Mouse (Mus musculus) forebrain, embryonic 11.5 days (tissue): ENCODE measurements around the gene Cotl1. TPM values are rescaled to one million over a fixed set of nuclear protein-coding genes. Genes with fewer than 3 reads are reported as not detected.

Experiments used
- ATAC-seq: fragments of 200-750 bp; cut with Nextera tagmentation; replicated peaks from 2 replicates; pipeline ENCODE4 v1.8.0; 2017; ENCODE audit warnings: moderate TSS enrichment; ENCODE audit not compliant: low FRiP score
- DNase-seq: peaks from one replicate; pipeline ENCODE4 v3.0.0-alpha.2; 2017; ENCODE audit warnings: low spot score
- H3K27ac ChIP-seq: fragments of 300-500 bp; sonication (generic); 2 replicates; pipeline ENCODE4 v1.5.1; 2014; ENCODE audit warnings: low read depth, low read length
- H3K27me3 ChIP-seq: fragments of 300-500 bp; sonication (generic); 2 replicates; pipeline ENCODE4 v1.6.1; 2014; ENCODE audit warnings: mild to moderate bottlenecking, low read length, mixed read lengths; ENCODE audit not compliant: control insufficient read depth, insufficient read depth
- H3K36me3 ChIP-seq: fragments of 300-500 bp; sonication (generic); 2 replicates; pipeline ENCODE4 v1.6.1; 2014; ENCODE audit warnings: mild to moderate bottlenecking, low read length, moderate library complexity, mixed read lengths; ENCODE audit not compliant: control insufficient read depth, insufficient read depth
- H3K4me1 ChIP-seq: fragments of 300-500 bp; sonication (generic); replicated peaks from 2 replicates; pipeline ENCODE4 v1.6.1; 2014; ENCODE audit warnings: low read length, mixed read lengths; ENCODE audit not compliant: control insufficient read depth, insufficient read depth
- H3K4me2 ChIP-seq: fragments of 300-500 bp; sonication (generic); 2 replicates; pipeline ENCODE4 v1.6.1; 2014; ENCODE audit warnings: low read depth, mild to moderate bottlenecking, low read length, moderate library complexity, mixed read lengths; ENCODE audit not compliant: severe bottlenecking
- H3K4me3 ChIP-seq: fragments of 300-500 bp; sonication (generic); 2 replicates; pipeline ENCODE4 v1.5.1; 2014; ENCODE audit warnings: low read depth, low read length
- H3K9ac ChIP-seq: fragments of 300-500 bp; sonication (generic); 2 replicates; pipeline ENCODE4 v1.6.1; 2014; ENCODE audit warnings: low read length
- H3K9me3 ChIP-seq: fragments of 300-500 bp; sonication (generic); 2 replicates; pipeline ENCODE4 v1.6.1; 2016; ENCODE audit warnings: low read length, mixed read lengths; ENCODE audit not compliant: control insufficient read depth
- WGBS: fragments of 180-500 bp; shearing (Covaris S2); extraction: QIAGEN DNeasy Blood & Tissue Kit; methylation state at CpG from one replicate; pipeline ENCODE4 v1.1.7; 2014; 5-methylcytosine and 5-hydroxymethylcytosine counted together
- polyA plus RNA-seq: library from polyadenylated mRNA; unstranded; fragments of >200 nt; fragmentation: Nextera tagmentation; extraction: Ambion mirVana; gene quantifications from 2 replicates; pipeline ENCODE4 v1.2.1, GENCODE M21; 2014

Cotl1 gene
- polyA plus RNA-seq, 1 experiment from 2014 or later = 167 TPM

- no peaks in the 10 kb centered on the region; the same call in 1 of the 2 replicates for H3K27me3 ChIP-seq
- 77% methylated on average over 4 of the region's 4 CpGs for WGBS
- H3K4me2 ChIP-seq = no peak overlapping the region
- no peak for DNase-seq
- H3K9ac ChIP-seq = no peak overlapping the region
- no peak overlapping the region for H3K4me3 ChIP-seq
- no peaks in the 10 kb centered on the region for H3K36me3 ChIP-seq
- no peaks in the 10 kb centered on the region for H3K9me3 ChIP-seq
- peaks cover 23% of the 10 kb centered on the region for H3K4me1 ChIP-seq
- H3K27ac ChIP-seq = no peak overlapping the region
- no peak for ATAC-seq
Observed at GRCm38 (mm10) chr8:119836831-119837230, 3.5 kb downstream of the Cotl1 start.

DNA sequence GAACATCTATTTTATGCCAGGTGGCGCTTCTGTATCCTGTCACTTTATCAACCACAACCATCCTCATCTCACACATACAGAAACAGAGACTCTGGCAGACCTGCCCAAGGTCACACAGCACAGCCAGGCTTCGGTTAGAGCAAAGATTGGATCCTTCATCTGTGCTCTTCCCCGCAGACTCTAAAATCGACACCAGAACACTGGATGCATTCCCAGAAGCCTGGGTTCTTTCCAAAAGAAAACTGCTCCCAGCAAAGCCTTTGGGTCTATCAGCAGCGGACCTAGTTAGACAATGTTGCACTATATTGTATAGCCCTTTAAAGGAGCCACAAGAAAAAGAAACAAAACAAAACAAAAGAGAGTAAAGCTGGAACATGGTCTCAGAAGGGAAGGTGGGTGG lies 5.1 kb downstream of the Cotl1 start:
- no peak overlapping the region for H3K4me3 ChIP-seq
- H3K9me3 ChIP-seq = no peaks in the 10 kb centered on the region
- H3K4me1 ChIP-seq = peaks cover 30% of the 10 kb centered on the region
- 90% methylated on average over 5 of the region's 5 CpGs for WGBS
- H3K4me2 ChIP-seq = no peak overlapping the region
- DNase-seq (no peak), ATAC-seq (no peak)
- no peaks in the 10 kb centered on the region for H3K36me3 ChIP-seq
- H3K27me3 ChIP-seq = no peaks in the 10 kb centered on the region
- H3K9ac ChIP-seq = no peak overlapping the region
- H3K27ac ChIP-seq = no peak overlapping the region

GRCm38 (mm10) chr8:119834676-119835075 lies 5.7 kb downstream of the Cotl1 start:
- no peak for ATAC-seq
- H3K36me3 ChIP-seq = no peaks in the 10 kb centered on the region
- DNase-seq = no peak
- WGBS = 86% methylated on average over 6 of the region's 6 CpGs
- no peaks in the 10 kb centered on the region for H3K9me3 ChIP-seq
- no peak overlapping the region for H3K27ac ChIP-seq
- H3K4me2 ChIP-seq = no peak overlapping the region
- no peak overlapping the region for H3K4me3 ChIP-seq
- no peak overlapping the region for H3K9ac ChIP-seq
- no peaks in the 10 kb centered on the region for H3K27me3 ChIP-seq
- H3K4me1 ChIP-seq = peaks cover 30% of the 10 kb centered on the region

GRCm38 (mm10) chr8:119832931-119833330 lies 7.4 kb downstream of the Cotl1 start:
- no peaks in the 10 kb centered on the region for H3K27me3 ChIP-seq
- DNase-seq = no peak
- WGBS = 8% methylated on average over 5 of the region's 5 CpGs
- peak overlapping the region; percentile 32; the same call in 1 of the 2 replicates for H3K9ac ChIP-seq
- peaks cover 34% of the 10 kb centered on the region for H3K4me1 ChIP-seq
- ATAC-seq = no peak
- H3K4me2 ChIP-seq = no peak overlapping the region
- H3K4me3 ChIP-seq = no peak overlapping the region
- no peaks in the 10 kb centered on the region for H3K36me3 ChIP-seq
- no peaks in the 10 kb centered on the region for H3K9me3 ChIP-seq
- no peak overlapping the region for H3K27ac ChIP-seq

DNA sequence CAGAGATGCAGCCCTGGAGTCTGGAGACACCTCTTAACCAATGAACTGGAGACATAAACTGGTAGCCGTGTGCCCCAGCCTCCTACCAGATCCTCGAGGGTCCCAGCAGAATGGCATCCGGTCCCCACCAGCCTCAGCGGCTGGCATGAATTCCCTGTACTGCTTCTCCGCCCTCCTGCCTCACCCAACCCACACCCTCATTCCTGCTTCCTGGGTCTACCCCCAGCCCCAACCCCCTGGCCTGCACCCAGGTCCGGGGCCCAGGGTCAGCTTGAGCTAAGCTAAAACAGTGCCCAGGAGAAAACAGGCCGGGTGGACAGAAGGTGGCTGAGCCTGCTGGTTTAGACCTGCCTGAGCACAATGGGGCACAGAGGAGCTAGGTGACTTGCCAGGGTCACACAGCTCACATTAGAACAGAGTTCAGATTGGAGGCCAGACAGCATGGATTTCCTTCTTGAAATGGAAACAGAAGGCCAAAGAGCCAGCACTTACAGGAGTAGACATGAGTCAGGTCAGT lies 8.2 kb downstream of the Cotl1 start:
- H3K9me3 ChIP-seq = no peaks in the 10 kb centered on the region
- WGBS = 81% methylated on average over 7 of the region's 7 CpGs
- ATAC-seq (no peak), DNase-seq (no peak)
- H3K4me1 ChIP-seq = peaks cover 38% of the 10 kb centered on the region
- no peaks in the 10 kb centered on the region for H3K27me3 ChIP-seq
- no peaks in the 10 kb centered on the region for H3K36me3 ChIP-seq
- H3K4me3 ChIP-seq = no peak overlapping the region
- H3K4me2 ChIP-seq = no peak overlapping the region
- H3K9ac ChIP-seq = no peak overlapping the region; the same call in 1 of the 2 replicates
- peak overlapping the region; percentile 46 for H3K27ac ChIP-seq

GRCm38 (mm10) chr8:119831336-119831995 lies 8.9 kb downstream of the Cotl1 start:
- WGBS = 59% methylated on average over 20 of the region's 20 CpGs
- H3K9me3 ChIP-seq = no peaks in the 10 kb centered on the region
- no peak overlapping the region; the same call in 1 of the 2 replicates for H3K9ac ChIP-seq
- peak; percentile 54 for ATAC-seq
- no peaks in the 10 kb centered on the region for H3K27me3 ChIP-seq
- H3K36me3 ChIP-seq = no peaks in the 10 kb centered on the region
- peak overlapping the region; percentile 46 for H3K27ac ChIP-seq
- H3K4me1 ChIP-seq = peaks cover 38% of the 10 kb centered on the region
- no peak overlapping the region for H3K4me3 ChIP-seq
- H3K4me2 ChIP-seq = no peak overlapping the region
- peak; percentile 72 for DNase-seq

DNA sequence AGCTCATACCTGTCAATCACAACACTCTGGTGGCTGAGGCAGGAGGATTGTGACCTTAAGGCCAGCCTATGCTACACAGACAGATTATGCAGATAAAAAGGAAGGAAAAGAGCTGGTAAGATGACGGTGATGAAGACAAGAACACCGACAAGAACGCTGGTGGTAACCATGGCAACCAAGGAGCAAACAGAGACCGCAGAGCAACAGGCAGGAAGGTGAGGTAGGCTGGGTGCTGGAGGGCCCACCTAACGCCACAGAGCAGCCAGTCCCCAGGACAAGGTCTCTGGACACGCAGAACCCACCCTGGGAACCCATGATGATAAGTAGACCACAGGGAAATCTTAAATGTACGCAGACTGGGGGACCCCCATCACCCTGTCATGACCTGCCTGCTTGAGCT lies 9.8 kb downstream of the Cotl1 start:
- 66% methylated on average over 7 of the region's 7 CpGs for WGBS
- Histone ChIP-seq H3K4me2 (no peak overlapping the region), H3K4me3 (no peak overlapping the region), H3K9ac (no peak overlapping the region), H3K4me1 (peaks cover 38% of the 10 kb centered on the region), H3K27me3 (no peaks in the 10 kb centered on the region), H3K27ac (no peak overlapping the region), H3K36me3 (no peaks in the 10 kb centered on the region), H3K9me3 (no peaks in the 10 kb centered on the region)
- ATAC-seq = no peak
- DNase-seq = no peak

DNA sequence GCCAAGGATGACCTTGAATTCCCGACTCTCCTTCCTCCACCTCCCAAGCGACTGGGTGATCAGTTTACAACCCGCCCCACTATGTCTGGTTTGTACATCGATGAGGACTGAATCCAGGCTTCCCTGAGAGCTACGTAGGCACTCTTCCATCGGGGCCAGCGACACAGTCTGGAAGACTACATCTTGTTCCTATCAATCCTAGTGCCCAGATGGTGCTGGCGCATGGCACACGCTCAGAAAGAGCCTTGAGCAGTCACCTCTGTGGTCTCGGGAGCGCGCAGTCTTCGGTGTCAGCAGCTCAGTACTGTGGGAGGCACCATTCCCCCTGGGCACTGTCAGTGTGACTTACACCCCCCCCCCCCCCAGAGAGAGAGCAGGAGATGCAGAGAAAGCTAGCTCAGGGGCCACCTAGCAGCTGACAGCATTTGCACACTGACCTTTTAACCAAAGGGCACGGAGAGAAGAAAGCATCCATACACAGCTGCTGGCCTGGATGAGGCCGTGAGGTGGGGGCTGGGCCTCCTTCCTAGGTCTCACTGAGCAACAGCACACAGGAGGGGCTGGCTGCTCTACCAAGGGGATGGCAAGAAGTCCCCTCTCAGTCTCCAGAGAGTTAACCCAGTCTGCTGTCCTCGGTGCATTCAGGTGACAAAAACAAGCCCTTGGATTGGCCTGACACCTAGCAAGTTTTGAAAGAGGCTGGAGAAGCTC lies 10.3 kb downstream of the Cotl1 start:
- H3K9me3 ChIP-seq = no peaks in the 10 kb centered on the region
- no peak for ATAC-seq
- 64% methylated on average over 16 of the region's 16 CpGs for WGBS
- H3K36me3 ChIP-seq = no peaks in the 10 kb centered on the region
- DNase-seq = no peak
- no peaks in the 10 kb centered on the region for H3K27me3 ChIP-seq
- H3K4me3 ChIP-seq = no peak overlapping the region
- H3K27ac ChIP-seq = 0 out of 2 replicates have a peak overlapping the region, but pooled peaks have one; percentile 12
- no peak overlapping the region; the same call in 1 of the 2 replicates for H3K9ac ChIP-seq
- peaks cover 38% of the 10 kb centered on the region for H3K4me1 ChIP-seq
- H3K4me2 ChIP-seq = no peak overlapping the region
